Comparison of ENCODE assay signal across 8 mouse cellular contexts in the genomic region with DNA sequence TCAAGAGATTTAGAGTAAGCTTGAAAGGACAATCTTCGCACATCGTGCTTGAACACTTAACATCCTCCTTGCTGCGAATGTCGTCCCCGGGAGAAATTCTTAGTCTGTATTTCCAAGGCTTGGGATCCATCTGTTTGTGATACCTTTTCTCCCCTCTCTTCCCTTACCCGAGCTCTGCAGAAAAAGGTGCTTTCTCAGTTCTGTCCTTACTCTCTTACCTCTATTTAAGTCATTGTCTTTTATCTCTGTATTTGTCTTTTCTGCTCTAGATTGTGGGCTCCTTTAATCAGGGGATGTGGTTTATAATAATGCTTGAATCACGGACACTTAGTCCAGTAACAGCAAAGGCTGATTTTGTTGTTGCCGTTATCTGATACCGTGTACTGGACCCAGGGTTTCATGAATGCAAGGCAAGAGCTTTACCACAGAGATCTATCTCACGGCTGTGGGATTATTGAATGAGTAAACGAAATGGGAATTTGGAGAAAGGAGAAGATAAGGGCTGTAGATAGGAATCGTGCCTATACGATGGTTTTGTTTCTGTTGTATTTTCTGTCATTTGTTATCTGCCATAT. TPM values are rescaled to one million over a fixed set of nuclear protein-coding genes. Genes with fewer than 3 reads are reported as not detected.
DNase-seq lines count a peak whose midpoint lies in the region; ATAC-seq lines count a peak whose summit lies in the region.

No protein-coding gene starts in this region.

- peaks cover 27% of the 10 kb centered on the region for H3K4me1 ChIP-seq in forebrain, embryonic 10.5 days
- H3K4me1 ChIP-seq in liver, embryonic 13.5 days (replicated peaks): peaks cover 22% of the 10 kb centered on the region

- peak; percentile 15 for DNase-seq in heart, adult 11 months
- DNase-seq in heart, adult 8-10 months (ENCODE audit: low spot score): no peak
- peak; percentile 24 for DNase-seq in CD4-positive helper T cell, adult 2 months (ENCODE audit: low read depth, low spot score)
- no peak for DNase-seq in forebrain, embryonic 10.5 days (ENCODE audit: extremely low spot score, low spot score)
- DNase-seq in liver, embryonic 13.5 days: no peak
- no peak for DNase-seq in yolk sac, embryonic 10.5 days (ENCODE audit: low spot score)
- DNase-seq in gastrocnemius, postnatal 4 days (ENCODE audit: low spot score in 2 of 2): no peak
- no peak for DNase-seq in left cerebral cortex, postnatal 14 days (ENCODE audit: low spot score in 2 of 2)

- no peak for ATAC-seq in liver, embryonic 13.5 days (ENCODE audit: low read depth)

- 15% methylated on average over 13 of the region's 13 CpGs for WGBS in forebrain, embryonic 10.5 days
- 2% methylated on average over 13 of the region's 13 CpGs for WGBS in liver, embryonic 13.5 days (ENCODE audit: insufficient replicate concordance)

- peak overlapping the region; percentile 92 for H3K9ac ChIP-seq in liver, embryonic 13.5 days

- no peaks in the 10 kb centered on the region for H3K27me3 ChIP-seq in forebrain, embryonic 10.5 days (ENCODE audit: poor library complexity, severe bottlenecking)
- no peaks in the 10 kb centered on the region for H3K27me3 ChIP-seq in liver, embryonic 13.5 days

- peak overlapping the region; percentile 76 for H3K4me3 ChIP-seq in forebrain, embryonic 10.5 days
- peak overlapping the region; percentile 91 for H3K4me3 ChIP-seq in liver, embryonic 13.5 days (replicated peaks)

- peaks cover 31% of the 10 kb centered on the region for H3K36me3 ChIP-seq in forebrain, embryonic 10.5 days (replicated peaks)
- H3K36me3 ChIP-seq in liver, embryonic 13.5 days: peaks cover 11% of the 10 kb centered on the region

- no peaks in the 10 kb centered on the region for H3K9me3 ChIP-seq in forebrain, embryonic 10.5 days
- no peaks in the 10 kb centered on the region for H3K9me3 ChIP-seq in liver, embryonic 13.5 days (replicated peaks)

- peak overlapping the region; percentile 86 for H3K4me2 ChIP-seq in liver, embryonic 13.5 days

- intact Hi-C loops in left cerebral cortex, postnatal 14 days (cut with DNase I): loop anchor here (5.0 kb wide), 2 partner anchors 92 to 108 kb away; a partner anchor contains a TSS

- peak overlapping the region; percentile 93 for H3K27ac ChIP-seq in forebrain, embryonic 10.5 days
- H3K27ac ChIP-seq in liver, embryonic 13.5 days: peak overlapping the region; percentile 92; the same call in 1 of the 2 replicates

RNA-seq across cellular contexts. Expression of a gene that starts 1.1 kb away (rescaled TPM):
- total RNA-seq in heart, adult 8-10 months (2022): 10 to 100 TPM; 24.3 to 29.5 (median 27.0) TPM
- 44.0 and 50.3 TPM in 2 replicates for polyA plus RNA-seq in forebrain, embryonic 10.5 days (2016; fragmentation: Nextera tagmentation; extraction: Ambion mirVana)
- polyA plus RNA-seq in liver, embryonic 13.5 days (2015; fragmentation: Nextera tagmentation; extraction: Ambion mirVana): 15.4 and 16.2 TPM in 2 replicates
- 10 to 100 TPM; 16.4 to 23.3 TPM for total RNA-seq in gastrocnemius, postnatal 4 days (2021)
- 10 to 100 TPM; 55.2 to 59.4 TPM for total RNA-seq in left cerebral cortex, postnatal 14 days (2021)

Comparison
In these comparisons a context has a peak if more than half of its experiments do, and no peak if none do; other contexts are left out.
1. DNase-seq: peak in heart, adult 11 months (single experiment) and CD4-positive helper T cell, adult 2 months (single experiment); none in heart, adult 8-10 months (single experiment), forebrain, embryonic 10.5 days (single experiment), liver, embryonic 13.5 days (single experiment), yolk sac, embryonic 10.5 days (single experiment), gastrocnemius, postnatal 4 days (0 of 2) and left cerebral cortex, postnatal 14 days (0 of 2).